Mouse (Mus musculus): ENCODE measurements around the gene Fut2. TPM values are rescaled to one million over a fixed set of nuclear protein-coding genes. Genes with fewer than 3 reads are reported as not detected.

Fut2 gene
- polyA plus RNA-seq, 1 experiment from 2014 or later, result 35.1 TPM

DNA sequence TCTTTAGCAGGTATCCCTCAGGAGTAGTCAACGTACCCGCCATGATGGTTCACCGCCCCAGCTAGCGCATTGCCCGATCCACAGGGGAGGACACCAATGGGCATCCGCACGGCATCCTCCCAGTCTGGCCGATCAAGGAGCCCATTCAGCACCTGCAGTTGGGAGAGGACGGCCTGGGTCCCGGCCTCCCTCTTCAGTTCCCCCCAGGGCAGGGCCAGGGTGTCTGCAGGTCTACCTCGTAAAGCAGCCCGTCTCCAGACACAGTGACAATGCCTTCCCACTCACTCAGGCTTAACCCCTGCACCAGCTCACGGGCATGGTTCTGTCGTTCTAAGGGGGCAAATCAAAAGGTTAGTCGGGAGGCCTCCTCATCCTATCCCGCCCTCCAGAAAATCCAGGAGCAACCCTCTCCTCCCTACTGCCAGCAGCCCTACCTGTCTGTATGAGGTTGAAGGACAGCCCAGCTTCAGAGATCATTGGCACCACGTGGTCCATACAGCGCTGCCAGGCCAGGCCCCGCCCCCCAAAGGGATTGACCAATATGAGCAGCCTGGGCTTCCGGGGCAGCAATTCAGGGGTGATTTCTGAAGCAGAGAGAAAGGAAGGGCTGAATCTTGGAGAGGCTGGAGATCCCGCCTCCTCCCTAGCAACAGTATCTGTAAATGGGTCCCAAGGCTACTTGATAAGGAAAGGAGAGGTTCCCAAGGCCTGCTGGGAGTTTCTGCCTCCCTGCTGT is 46.0 kb upstream of the Fut2 start:
- Histone ChIP-seq H3K27me3 (ENCODE audit: control insufficient read depth, insufficient read depth, low read length) (no peaks in the 10 kb centered on the region), H3K9ac (ENCODE audit: low read length) (no peak overlapping the region), H3K9me3 (ENCODE audit: control insufficient read depth, low read length) (no peaks in the 10 kb centered on the region), H3K4me3 (ENCODE audit: low read depth, low read length) (no peak overlapping the region), H3K27ac (replicated peaks) (no peak overlapping the region; the same call in 1 of the 2 replicates), H3K36me3 (ENCODE audit: control insufficient read depth, insufficient read depth, low read length) (peaks cover 27% of the 10 kb centered on the region), H3K4me2 (replicated peaks; ENCODE audit: low read depth) (no peak overlapping the region), H3K4me1 (replicated peaks; ENCODE audit: control insufficient read depth, insufficient read depth) (peaks cover 20% of the 10 kb centered on the region)
- TF ChIP-seq CTCF (IDR thresholded peaks at IDR 0.05; ENCODE audit: low read depth), result no peak
- TF ChIP-seq EP300 (optimal IDR thresholded peaks at IDR 0.05), result no peak
- DNase-seq (ENCODE audit: low spot score) (peak; percentile 94), ATAC-seq (ENCODE audit: low FRiP score, low TSS enrichment) (peak; percentile 57)
- 78% methylated on average over 19 of the region's 21 CpGs for WGBS

DNA sequence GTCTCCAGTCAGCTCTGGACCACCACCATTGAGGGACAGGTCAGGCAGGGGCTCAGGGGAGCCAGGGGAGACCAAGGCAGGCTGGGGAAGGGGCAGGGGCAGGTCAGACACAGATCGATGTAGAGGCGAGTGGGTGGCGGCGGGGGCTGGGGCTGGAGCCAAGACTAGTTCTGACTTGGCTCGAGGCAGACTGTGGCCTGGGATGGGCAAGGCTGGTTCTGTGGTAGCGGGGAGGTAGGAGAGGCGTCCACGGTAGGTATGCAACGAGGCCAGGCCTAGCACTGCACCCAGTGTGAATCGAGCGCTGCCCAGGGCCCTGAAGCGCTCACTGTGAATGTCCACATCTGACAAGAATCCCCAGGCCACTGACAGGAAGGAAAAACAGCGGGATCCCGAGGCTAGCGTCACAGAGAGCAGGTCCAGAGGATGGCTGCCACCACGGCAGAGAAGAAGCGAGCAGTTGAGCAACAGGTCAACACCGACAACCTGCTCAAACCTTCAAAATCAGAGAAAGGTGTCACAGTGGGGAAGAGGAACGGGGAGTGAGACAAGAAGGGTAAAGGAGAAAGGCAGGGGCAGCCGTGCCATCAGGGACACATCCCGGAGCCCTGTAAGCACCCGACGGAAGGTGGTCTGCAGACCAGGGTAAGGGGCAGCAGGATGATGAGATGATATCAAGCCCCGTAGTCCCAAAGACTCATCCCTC is 45.3 kb upstream of the Fut2 start:
- WGBS, result 88% methylated on average over 23 of the region's 24 CpGs
- H3K27ac ChIP-seq (replicated peaks), result no peak overlapping the region

DNA sequence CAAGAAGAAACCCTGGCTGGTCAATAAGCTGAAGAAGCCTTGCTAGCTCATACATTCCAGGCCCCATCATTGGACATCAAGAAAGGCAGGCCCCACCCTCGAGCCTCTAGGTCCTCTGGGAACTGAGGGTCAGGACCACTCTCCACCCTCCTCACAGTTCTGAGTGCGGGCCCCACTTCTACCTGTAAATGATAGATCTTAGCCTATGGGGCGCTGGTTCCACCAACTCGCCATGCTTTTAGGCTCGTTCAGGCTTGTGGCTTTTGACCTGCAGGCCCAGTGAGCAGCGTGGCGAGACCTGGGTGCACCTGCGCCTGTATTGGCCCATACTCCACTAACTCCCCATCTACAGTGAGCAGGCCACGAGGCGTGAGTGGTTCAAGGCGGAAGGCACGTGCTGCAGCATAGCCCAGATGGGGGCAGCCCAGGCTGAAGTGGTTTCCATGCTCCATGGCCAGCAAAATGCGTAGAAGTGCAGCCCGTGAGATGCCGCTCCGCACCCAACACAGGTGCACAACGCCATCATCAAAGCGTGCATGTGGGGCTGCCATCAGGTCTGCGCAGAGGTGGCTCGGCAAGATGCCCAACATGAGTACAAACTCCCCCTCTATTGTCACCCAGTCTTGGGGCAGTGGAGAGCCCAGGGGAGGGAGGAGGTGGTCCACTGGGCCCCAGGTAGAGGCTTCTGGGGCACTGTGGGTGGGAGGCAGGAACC is 44.4 kb upstream of the Fut2 start:
- 85% methylated on average over 20 of the region's 20 CpGs for WGBS
- Histone ChIP-seq H3K36me3 (ENCODE audit: control insufficient read depth, insufficient read depth, low read length) (peaks cover 27% of the 10 kb centered on the region), H3K27me3 (ENCODE audit: control insufficient read depth, insufficient read depth, low read length) (no peaks in the 10 kb centered on the region), H3K4me3 (ENCODE audit: low read depth, low read length) (no peak overlapping the region), H3K4me2 (replicated peaks; ENCODE audit: low read depth) (no peak overlapping the region), H3K9me3 (ENCODE audit: control insufficient read depth, low read length) (no peaks in the 10 kb centered on the region), H3K9ac (ENCODE audit: low read length) (no peak overlapping the region), H3K27ac (replicated peaks) (no peak overlapping the region), H3K4me1 (replicated peaks; ENCODE audit: control insufficient read depth, insufficient read depth) (peaks cover 13% of the 10 kb centered on the region; the same call in 1 of the 2 replicates)
- ATAC-seq (ENCODE audit: low FRiP score, low TSS enrichment) (no peak), DNase-seq (ENCODE audit: low spot score) (peak; percentile 14)
- TF ChIP-seq CTCF (IDR thresholded peaks at IDR 0.05; ENCODE audit: low read depth) (no peak), EP300 (optimal IDR thresholded peaks at IDR 0.05) (no peak)

More for the DNA sequence above, 45.3 kb upstream of the Fut2 start:
- no peak overlapping the region for H3K4me3 ChIP-seq (ENCODE audit: low read depth, low read length)
- no peak overlapping the region for H3K9ac ChIP-seq (ENCODE audit: low read length)
- DNase-seq (ENCODE audit: low spot score) (no peak), ATAC-seq (ENCODE audit: low FRiP score, low TSS enrichment) (no peak)
- no peak overlapping the region for H3K4me2 ChIP-seq (replicated peaks; ENCODE audit: low read depth)
- no peaks in the 10 kb centered on the region for H3K27me3 ChIP-seq (ENCODE audit: control insufficient read depth, insufficient read depth, low read length)
- no peaks in the 10 kb centered on the region for H3K9me3 ChIP-seq (ENCODE audit: control insufficient read depth, low read length)
- TF ChIP-seq CTCF (IDR thresholded peaks at IDR 0.05; ENCODE audit: low read depth) (no peak), EP300 (optimal IDR thresholded peaks at IDR 0.05) (no peak)
- peaks cover 19% of the 10 kb centered on the region for H3K4me1 ChIP-seq (replicated peaks; ENCODE audit: control insufficient read depth, insufficient read depth)
- H3K36me3 ChIP-seq (ENCODE audit: control insufficient read depth, insufficient read depth, low read length), result peaks cover 27% of the 10 kb centered on the region

DNA sequence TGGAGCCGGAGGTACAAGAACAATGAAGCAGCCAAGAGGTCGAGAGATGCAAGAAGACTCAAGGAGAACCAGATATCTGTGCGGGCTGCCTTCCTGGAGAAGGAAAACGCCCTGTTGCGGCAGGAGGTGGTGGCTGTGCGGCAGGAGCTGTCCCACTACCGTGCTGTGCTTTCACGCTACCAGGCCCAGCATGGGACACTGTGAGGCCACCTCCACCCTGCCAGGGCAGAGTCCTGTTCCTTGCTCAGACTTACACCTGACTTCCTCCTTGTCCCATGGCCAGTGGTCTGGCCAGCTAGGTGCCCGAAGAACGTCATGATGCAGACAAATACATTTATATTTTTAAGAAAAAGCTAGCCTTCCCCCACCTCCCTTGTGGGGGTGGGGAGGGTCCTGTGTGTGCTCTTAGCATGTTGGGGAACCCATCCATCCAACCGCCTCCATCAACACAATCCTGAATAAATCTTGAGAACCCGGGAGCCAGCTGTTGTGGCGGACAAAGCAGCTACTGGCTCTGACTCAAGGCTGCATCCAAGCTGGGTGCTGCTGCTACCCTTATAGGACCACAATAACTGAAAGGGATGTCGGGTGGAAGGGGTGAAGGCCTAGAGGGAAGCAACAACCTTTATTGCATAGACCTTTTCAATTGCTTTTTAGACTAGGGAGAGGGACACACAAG is 43.6 kb upstream of the Fut2 start:
- Histone ChIP-seq H3K4me1 (replicated peaks; ENCODE audit: control insufficient read depth, insufficient read depth) (peaks cover 11% of the 10 kb centered on the region; the same call in 1 of the 2 replicates), H3K27ac (replicated peaks) (no peak overlapping the region)

DNA sequence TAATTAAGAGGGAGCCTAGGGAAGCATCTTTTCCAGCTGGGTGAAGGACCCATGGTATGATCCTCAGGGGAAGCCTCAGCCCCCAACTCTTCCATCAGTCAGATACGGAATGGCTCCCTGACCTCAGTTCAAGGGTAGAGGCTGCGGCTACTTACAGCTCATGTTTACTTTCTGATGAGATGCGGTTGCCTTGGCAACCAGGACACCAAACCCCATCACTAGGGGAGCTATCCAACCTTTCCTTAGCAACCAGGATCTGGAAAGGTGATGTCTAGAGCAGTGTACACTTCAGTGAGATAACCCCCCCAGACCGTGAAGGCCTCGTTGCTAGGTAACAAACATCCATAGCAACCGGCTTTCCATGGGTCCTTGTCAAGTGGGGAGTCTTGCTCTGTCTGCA is 42.8 kb upstream of the Fut2 start:
- H3K27me3 ChIP-seq (ENCODE audit: control insufficient read depth, insufficient read depth, low read length), result no peaks in the 10 kb centered on the region
- 35% methylated on average over 6 of the region's 6 CpGs for WGBS
- H3K4me2 ChIP-seq (replicated peaks; ENCODE audit: low read depth), result no peak overlapping the region
- H3K9ac ChIP-seq (ENCODE audit: low read length), result no peak overlapping the region
- DNase-seq (ENCODE audit: low spot score) (no peak), ATAC-seq (ENCODE audit: low FRiP score, low TSS enrichment) (no peak)
- peak overlapping the region; percentile 4; the same call in 1 of the 2 replicates for H3K27ac ChIP-seq (replicated peaks)
- H3K36me3 ChIP-seq (ENCODE audit: control insufficient read depth, insufficient read depth, low read length), result peaks cover 27% of the 10 kb centered on the region
- TF ChIP-seq EP300 (optimal IDR thresholded peaks at IDR 0.05) (no peak), CTCF (IDR thresholded peaks at IDR 0.05; ENCODE audit: low read depth) (no peak)
- H3K4me1 ChIP-seq (replicated peaks; ENCODE audit: control insufficient read depth, insufficient read depth), result peaks cover 11% of the 10 kb centered on the region; the same call in 1 of the 2 replicates
- H3K9me3 ChIP-seq (ENCODE audit: control insufficient read depth, low read length), result no peaks in the 10 kb centered on the region
- H3K4me3 ChIP-seq (ENCODE audit: low read depth, low read length), result no peak overlapping the region

More for the DNA sequence above, 43.6 kb upstream of the Fut2 start:
- no peak for ATAC-seq (ENCODE audit: low FRiP score, low TSS enrichment)
- Histone ChIP-seq H3K27me3 (ENCODE audit: control insufficient read depth, insufficient read depth, low read length) (no peaks in the 10 kb centered on the region), H3K36me3 (ENCODE audit: control insufficient read depth, insufficient read depth, low read length) (peaks cover 27% of the 10 kb centered on the region), H3K9me3 (ENCODE audit: control insufficient read depth, low read length) (no peaks in the 10 kb centered on the region), H3K4me2 (replicated peaks; ENCODE audit: low read depth) (no peak overlapping the region), H3K9ac (ENCODE audit: low read length) (no peak overlapping the region), H3K4me3 (ENCODE audit: low read depth, low read length) (no peak overlapping the region)
- WGBS, result 58% methylated on average over 14 of the region's 14 CpGs
- DNase-seq (ENCODE audit: low spot score), result no peak
- TF ChIP-seq EP300 (optimal IDR thresholded peaks at IDR 0.05) (no peak), CTCF (IDR thresholded peaks at IDR 0.05; ENCODE audit: low read depth) (no peak)

Measured in stomach, postnatal 0 days (tissue).